Mouse (Mus musculus) heart, embryonic 15.5 days (tissue): ENCODE data around the gene Col4a2. TPM values are rescaled to one million over a fixed set of nuclear protein-coding genes. Genes with fewer than 3 reads are reported as not detected.

Source experiments
- ATAC-seq: fragments of 200-750 bp; cut with Nextera tagmentation; replicated peaks from 2 replicates; pipeline ENCODE4 v1.8.0; 2017; ENCODE audit warnings: low read depth, moderate TSS enrichment; ENCODE audit not compliant: insufficient number of reproducible peaks, insufficient read depth, low FRiP score
- H3K27ac ChIP-seq: fragments of 300-500 bp; sonication (generic); 2 replicates; pipeline ENCODE4 v1.5.1; 2015; ENCODE audit warnings: mild to moderate bottlenecking, inconsistent platforms
- H3K27me3 ChIP-seq: fragments of 300-500 bp; sonication (generic); 2 replicates; pipeline ENCODE4 v1.6.1; 2015; ENCODE audit warnings: inconsistent platforms
- H3K36me3 ChIP-seq: fragments of 300-500 bp; sonication (generic); 2 replicates; pipeline ENCODE4 v1.6.1; 2015; ENCODE audit warnings: mild to moderate bottlenecking, inconsistent platforms
- H3K4me1 ChIP-seq: fragments of 300-500 bp; sonication (generic); replicated peaks from 2 replicates; pipeline ENCODE4 v1.6.1; 2015; ENCODE audit warnings: inconsistent platforms
- H3K4me2 ChIP-seq: fragments of 300-500 bp; sonication (generic); 2 replicates; pipeline ENCODE4 v1.6.1; 2015; ENCODE audit warnings: inconsistent platforms, mild to moderate bottlenecking, moderate library complexity
- H3K4me3 ChIP-seq: fragments of 300-500 bp; sonication (generic); 2 replicates; pipeline ENCODE4 v1.5.1; 2015; ENCODE audit warnings: mild to moderate bottlenecking, inconsistent platforms
- H3K9ac ChIP-seq: fragments of 300-500 bp; sonication (generic); 2 replicates; pipeline ENCODE4 v1.6.1; 2015; ENCODE audit warnings: mild to moderate bottlenecking, inconsistent platforms
- H3K9me3 ChIP-seq: fragments of 300-500 bp; sonication (generic); replicated peaks from 2 replicates; pipeline ENCODE4 v1.6.1; 2016; ENCODE audit warnings: inconsistent platforms
- WGBS: fragments of 180-500 bp; shearing (Covaris S2); methylation state at CpG from one replicate; pipeline ENCODE4 v1.1.7; 2015; ENCODE audit warnings: mixed read lengths; 5-methylcytosine and 5-hydroxymethylcytosine counted together
- polyA plus RNA-seq: library from polyadenylated mRNA; unstranded; fragments of >200 nt; fragmentation: Nextera tagmentation; extraction: Ambion mirVana; gene quantifications from 2 replicates; pipeline ENCODE4 v1.2.1, GENCODE M21; 2015

Col4a2 gene
- polyA plus RNA-seq, 1 experiment from 2014 or later: 89.8 TPM

- no peak for ATAC-seq
- Histone ChIP-seq H3K27me3 (no peaks in the 10 kb centered on the region), H3K9me3 (no peaks in the 10 kb centered on the region), H3K27ac (0 out of 2 replicates have a peak overlapping the region, but pooled peaks have one; percentile 15), H3K4me1 (peaks cover 23% of the 10 kb centered on the region), H3K9ac (no peak overlapping the region), H3K36me3 (peaks cover 24% of the 10 kb centered on the region; the same call in 1 of the 2 replicates), H3K4me3 (no peak overlapping the region), H3K4me2 (no peak overlapping the region)
- 82% methylated on average over 1 of the region's 1 CpGs for WGBS
These were observed 139.5 kb downstream of the Col4a2 start for GRCm38 (mm10) chr8:11452152-11452551.

GRCm38 (mm10) chr8:11452559-11452958, 140.0 kb downstream of the Col4a2 start:
- H3K36me3 ChIP-seq: peaks cover 20% of the 10 kb centered on the region; the same call in 1 of the 2 replicates
- no peak overlapping the region for H3K4me3 ChIP-seq
- 63% methylated on average over 3 of the region's 3 CpGs for WGBS
- H3K4me1 ChIP-seq: peaks cover 27% of the 10 kb centered on the region
- no peak for ATAC-seq
- H3K27me3 ChIP-seq: no peaks in the 10 kb centered on the region
- 0 out of 2 replicates have a peak overlapping the region, but pooled peaks have one; percentile 15 for H3K27ac ChIP-seq
- no peaks in the 10 kb centered on the region for H3K9me3 ChIP-seq
- no peak overlapping the region for H3K4me2 ChIP-seq
- no peak overlapping the region for H3K9ac ChIP-seq

- no peak overlapping the region for H3K4me2 ChIP-seq
- peaks cover 16% of the 10 kb centered on the region; the same call in 1 of the 2 replicates for H3K36me3 ChIP-seq
- whole genome bisulfite sequencing: 52% methylated on average over 4 of the region's 4 CpGs
- H3K4me3 ChIP-seq: no peak overlapping the region
- ATAC-seq: no peak
- H3K9ac ChIP-seq: no peak overlapping the region
- 0 out of 2 replicates have a peak overlapping the region, but pooled peaks have one; percentile 13 for H3K27ac ChIP-seq
- no peaks in the 10 kb centered on the region for H3K27me3 ChIP-seq
- H3K4me1 ChIP-seq: peaks cover 31% of the 10 kb centered on the region
- no peaks in the 10 kb centered on the region for H3K9me3 ChIP-seq
These were observed 140.4 kb downstream of the Col4a2 start for GRCm38 (mm10) chr8:11452974-11453373.

- H3K4me2 ChIP-seq: no peak overlapping the region
- no peak overlapping the region for H3K4me3 ChIP-seq
- H3K9me3 ChIP-seq: no peaks in the 10 kb centered on the region
- WGBS: 62% methylated on average over 12 of the region's 12 CpGs
- peaks cover 44% of the 10 kb centered on the region for H3K4me1 ChIP-seq
- H3K9ac ChIP-seq: no peak overlapping the region
- no peak for ATAC-seq
- H3K27me3 ChIP-seq: no peaks in the 10 kb centered on the region
- no peak overlapping the region for H3K27ac ChIP-seq
- peaks cover 5% of the 10 kb centered on the region; the same call in 1 of the 2 replicates for H3K36me3 ChIP-seq
These were observed 141.6 kb downstream of the Col4a2 start for GRCm38 (mm10) chr8:11454228-11454627.

GRCm38 (mm10) chr8:11457278-11457677, 144.7 kb downstream of the Col4a2 start:
- H3K27me3 ChIP-seq: no peaks in the 10 kb centered on the region
- ATAC-seq: no peak
- 49% methylated on average over 3 of the region's 3 CpGs for WGBS
- H3K36me3 ChIP-seq: peaks cover 5% of the 10 kb centered on the region; the same call in 1 of the 2 replicates
- no peak overlapping the region for H3K4me2 ChIP-seq
- no peak overlapping the region for H3K9ac ChIP-seq
- peak overlapping the region; percentile 73 for H3K27ac ChIP-seq
- H3K4me1 ChIP-seq: peaks cover 42% of the 10 kb centered on the region
- no peaks in the 10 kb centered on the region for H3K9me3 ChIP-seq
- H3K4me3 ChIP-seq: no peak overlapping the region

GRCm38 (mm10) chr8:11457981-11458836, 145.6 kb downstream of the Col4a2 start:
- 33% methylated on average over 12 of the region's 12 CpGs for WGBS

GRCm38 (mm10) chr8:11459016-11459415, 146.4 kb downstream of the Col4a2 start:
- Histone ChIP-seq H3K4me3 (no peak overlapping the region), H3K4me2 (no peak overlapping the region), H3K9ac (no peak overlapping the region), H3K4me1 (peaks cover 58% of the 10 kb centered on the region), H3K27ac (no peak overlapping the region; the same call in 1 of the 2 replicates), H3K27me3 (no peaks in the 10 kb centered on the region), H3K9me3 (no peaks in the 10 kb centered on the region), H3K36me3 (peaks cover 1% of the 10 kb centered on the region; the same call in 1 of the 2 replicates)
- WGBS: 51% methylated on average over 5 of the region's 5 CpGs
- no peak for ATAC-seq

More at GRCm38 (mm10) chr8:11457981-11458836, 145.6 kb downstream of the Col4a2 start:
- H3K4me2 ChIP-seq: no peak overlapping the region
- H3K4me3 ChIP-seq: no peak overlapping the region
- no peaks in the 10 kb centered on the region for H3K27me3 ChIP-seq
- H3K9me3 ChIP-seq: no peaks in the 10 kb centered on the region
- ATAC-seq: no peak; the same call in 1 of the 2 replicates
- peaks cover 50% of the 10 kb centered on the region for H3K4me1 ChIP-seq
- no peak overlapping the region for H3K9ac ChIP-seq
- peak overlapping the region; percentile 73 for H3K27ac ChIP-seq
- H3K36me3 ChIP-seq: peaks cover 5% of the 10 kb centered on the region; the same call in 1 of the 2 replicates

GRCm38 (mm10) chr8:11460934-11461333, 148.3 kb downstream of the Col4a2 start:
- 5% methylated on average over 2 of the region's 2 CpGs for WGBS
- H3K4me3 ChIP-seq: no peak overlapping the region
- peaks cover 65% of the 10 kb centered on the region for H3K4me1 ChIP-seq
- no peaks in the 10 kb centered on the region for H3K27me3 ChIP-seq
- H3K27ac ChIP-seq: no peak overlapping the region; the same call in 1 of the 2 replicates
- no peak for ATAC-seq
- no peak overlapping the region for H3K4me2 ChIP-seq
- H3K9me3 ChIP-seq: no peaks in the 10 kb centered on the region
- no peak overlapping the region for H3K9ac ChIP-seq
- no peaks in the 10 kb centered on the region for H3K36me3 ChIP-seq

GRCm38 (mm10) chr8:11461847-11462246, 149.2 kb downstream of the Col4a2 start:
- Histone ChIP-seq H3K9ac (no peak overlapping the region), H3K4me2 (no peak overlapping the region), H3K9me3 (no peaks in the 10 kb centered on the region), H3K4me3 (no peak overlapping the region), H3K36me3 (no peaks in the 10 kb centered on the region), H3K27me3 (no peaks in the 10 kb centered on the region), H3K27ac (peak overlapping the region; percentile 25; the same call in 1 of the 2 replicates), H3K4me1 (peaks cover 63% of the 10 kb centered on the region)
- 36% methylated on average over 2 of the region's 2 CpGs for WGBS
- no peak for ATAC-seq

- H3K4me1 ChIP-seq: peaks cover 57% of the 10 kb centered on the region
- no peaks in the 10 kb centered on the region for H3K27me3 ChIP-seq
- H3K4me3 ChIP-seq: no peak overlapping the region
- H3K36me3 ChIP-seq: peaks cover 5% of the 10 kb centered on the region; the same call in 1 of the 2 replicates
- no peak overlapping the region for H3K9ac ChIP-seq
- no peak overlapping the region for H3K4me2 ChIP-seq
- H3K27ac ChIP-seq: no peak overlapping the region
- 91% methylated on average over 4 of the region's 4 CpGs for WGBS
- H3K9me3 ChIP-seq: no peaks in the 10 kb centered on the region
- ATAC-seq: no peak
These were observed 150.0 kb downstream of the Col4a2 start for GRCm38 (mm10) chr8:11462641-11463040.

- H3K4me3 ChIP-seq: no peak overlapping the region
- H3K27me3 ChIP-seq: no peaks in the 10 kb centered on the region
- WGBS: 50% methylated on average over 2 of the region's 2 CpGs
- no peak overlapping the region for H3K9ac ChIP-seq
- peak overlapping the region; percentile 43 for H3K27ac ChIP-seq
- no peak for ATAC-seq
- no peaks in the 10 kb centered on the region for H3K9me3 ChIP-seq
- H3K4me2 ChIP-seq: no peak overlapping the region
- peaks cover 48% of the 10 kb centered on the region for H3K4me1 ChIP-seq
- peaks cover 12% of the 10 kb centered on the region; the same call in 1 of the 2 replicates for H3K36me3 ChIP-seq
These were observed 150.9 kb downstream of the Col4a2 start for GRCm38 (mm10) chr8:11463541-11463888.
